Mouse (Mus musculus): ENCODE results near the gene Lpgat1.

The Lpgat1 gene

DNA sequence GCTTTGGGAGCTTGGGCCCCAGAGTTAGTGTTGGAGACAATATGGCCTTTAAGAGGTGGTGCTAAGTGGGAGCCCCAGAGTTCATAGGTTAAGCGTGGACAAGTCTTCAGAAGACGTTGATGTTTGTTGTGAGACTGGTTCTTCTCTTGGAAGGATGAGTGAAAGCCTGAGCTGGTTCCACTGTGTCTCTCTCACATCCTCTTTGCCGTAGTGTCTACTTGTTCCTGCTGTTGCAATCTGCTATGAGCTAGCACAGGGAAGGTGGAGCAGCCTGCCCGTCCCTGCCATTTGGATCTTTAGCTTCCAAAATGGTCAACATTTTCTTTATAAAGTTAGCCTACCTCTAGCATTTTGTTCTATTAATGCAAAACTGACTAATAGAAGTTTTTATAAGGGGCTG lies 16.2 kb downstream of the Lpgat1 start:
- no peak for DNase-seq (ENCODE audit: low read depth, low spot score)

DNA sequence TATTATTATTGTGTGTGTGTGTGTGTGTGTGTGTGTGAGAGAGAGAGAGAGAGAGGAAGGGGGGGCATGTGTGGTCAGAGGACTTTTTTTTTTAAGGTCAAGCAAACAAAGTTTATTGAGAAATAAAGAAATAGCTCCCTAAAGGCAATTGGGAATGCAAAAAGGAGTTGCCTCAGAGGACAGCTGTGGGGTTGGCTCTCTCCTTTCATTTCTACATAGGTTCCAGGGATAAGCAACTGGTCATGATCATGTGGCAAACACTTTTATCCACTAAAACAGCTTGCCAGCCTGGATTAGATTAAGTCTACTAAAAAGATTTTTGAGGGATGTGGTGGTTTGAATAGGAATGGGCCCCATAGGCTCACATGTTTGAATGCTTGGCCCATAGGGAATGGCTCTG lies 18.8 kb downstream of the Lpgat1 start:
- DNase-seq (ENCODE audit: low read depth, low spot score) = no peak

- no peak for DNase-seq (ENCODE audit: low read depth, low spot score)
Observed at GRCm38 (mm10) chr1:191737871-191738270, 20.2 kb downstream of the Lpgat1 start.

DNA sequence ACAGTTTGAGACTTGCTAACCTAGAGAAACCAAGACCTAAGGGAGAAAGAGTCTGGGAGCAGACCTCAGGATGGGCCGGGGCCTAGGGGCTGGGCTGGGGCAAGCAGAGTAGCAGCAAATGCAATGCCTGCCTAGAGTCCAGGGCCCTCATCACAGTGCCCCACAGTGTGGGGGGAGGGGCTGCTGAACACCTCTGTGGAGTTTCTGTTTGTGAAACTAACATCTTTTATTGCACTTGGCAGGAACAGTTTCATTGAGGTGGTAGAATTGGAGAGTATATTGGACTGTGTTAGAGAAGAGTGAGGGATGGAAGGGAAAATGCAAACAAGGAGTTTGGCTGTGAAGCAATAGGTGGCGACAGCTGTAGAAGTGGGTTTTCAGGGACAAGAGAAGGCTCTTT lies 21.1 kb downstream of the Lpgat1 start:
- no peak for DNase-seq (ENCODE audit: low read depth, low spot score)

- no peak for DNase-seq (ENCODE audit: low read depth, low spot score)
Observed at GRCm38 (mm10) chr1:191740587-191741361, 23.1 kb downstream of the Lpgat1 start.

- DNase-seq (ENCODE audit: low read depth, low spot score) = no peak
Observed at GRCm38 (mm10) chr1:191741635-191742034, 24.0 kb downstream of the Lpgat1 start.

- DNase-seq (ENCODE audit: low read depth, low spot score) = no peak
Observed at GRCm38 (mm10) chr1:191748431-191748830, 30.8 kb downstream of the Lpgat1 start.

GRCm38 (mm10) chr1:191756520-191757199 lies 39.0 kb downstream of the Lpgat1 start:
- DNase-seq (ENCODE audit: low read depth, low spot score) = no peak

GRCm38 (mm10) chr1:191774106-191774505 lies 56.5 kb downstream of the Lpgat1 start:
- DNase-seq (ENCODE audit: low read depth, low spot score) = peak; percentile 32

DNA sequence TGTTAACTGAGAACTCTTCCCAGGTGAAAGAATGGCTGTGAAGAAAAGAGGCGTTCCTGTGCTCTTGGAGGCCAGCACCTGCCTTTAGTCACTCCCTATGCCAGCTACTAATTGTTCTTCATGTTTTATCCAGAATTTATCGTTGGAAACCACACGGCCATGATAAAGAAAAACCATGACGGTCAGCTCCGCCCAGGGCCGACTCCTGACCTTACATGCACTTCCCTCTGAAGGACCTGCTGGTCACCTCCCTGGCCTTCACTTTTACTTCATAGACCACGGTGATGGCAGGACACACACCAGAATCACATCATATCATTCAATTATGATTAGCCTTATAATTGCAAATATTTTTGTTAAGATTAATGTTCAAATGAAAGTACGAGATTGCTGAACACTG lies 57.5 kb downstream of the Lpgat1 start:
- no peak for DNase-seq (ENCODE audit: low read depth, low spot score)

- no peak for DNase-seq (ENCODE audit: low read depth, low spot score)
Observed at GRCm38 (mm10) chr1:191777521-191777920, 59.9 kb downstream of the Lpgat1 start.

- no peak for DNase-seq (ENCODE audit: low read depth, low spot score)
Observed at GRCm38 (mm10) chr1:191780470-191780869, 62.8 kb downstream of the Lpgat1 start.

DNA sequence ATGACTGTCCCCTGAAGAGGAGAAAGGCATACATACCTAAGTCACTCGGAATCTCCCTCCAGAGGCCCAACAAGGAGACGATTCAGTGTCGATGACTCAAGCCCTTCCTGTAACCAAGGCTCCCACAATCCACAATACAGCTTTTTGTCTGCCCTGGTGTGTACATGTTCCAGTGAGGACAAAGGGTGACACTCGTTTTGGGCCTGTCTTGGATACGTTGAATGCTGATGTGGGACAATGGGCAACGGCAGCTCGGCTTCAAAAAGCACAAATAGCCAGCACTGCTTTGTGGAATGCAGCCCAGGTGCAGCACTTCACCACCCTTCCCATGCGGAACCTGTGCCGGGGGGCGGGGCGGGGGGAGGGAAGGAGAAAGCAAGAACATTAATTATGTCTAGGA lies 67.5 kb downstream of the Lpgat1 start:
- peak; percentile 45 for DNase-seq (ENCODE audit: low read depth, low spot score)

- DNase-seq (ENCODE audit: low read depth, low spot score) = no peak
Observed at GRCm38 (mm10) chr1:191786255-191786654, 68.6 kb downstream of the Lpgat1 start.

DNA sequence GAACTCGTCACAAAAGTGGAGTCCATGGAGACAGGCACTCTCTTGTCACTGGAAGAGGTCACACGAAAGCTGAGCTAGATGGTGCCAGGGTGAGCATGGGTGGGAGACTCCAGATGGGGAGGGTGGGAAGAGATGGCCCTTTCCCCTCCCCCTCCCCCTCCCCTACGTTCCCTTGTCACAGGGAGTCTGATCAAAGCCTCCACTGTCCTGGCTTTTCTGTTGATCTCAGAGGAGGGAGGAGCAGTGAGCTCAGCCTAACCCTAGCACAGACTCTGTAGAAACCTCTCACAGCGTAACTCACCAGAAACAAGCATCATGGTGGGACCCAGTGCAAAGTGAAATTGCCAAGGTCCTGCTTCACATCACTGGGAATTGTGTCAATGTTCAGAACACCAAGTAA lies 69.7 kb downstream of the Lpgat1 start:
- DNase-seq (ENCODE audit: low read depth, low spot score) = no peak

- peak; percentile 44 for DNase-seq (ENCODE audit: low read depth, low spot score)
Observed at GRCm38 (mm10) chr1:191792991-191793390, 75.4 kb downstream of the Lpgat1 start.

DNA sequence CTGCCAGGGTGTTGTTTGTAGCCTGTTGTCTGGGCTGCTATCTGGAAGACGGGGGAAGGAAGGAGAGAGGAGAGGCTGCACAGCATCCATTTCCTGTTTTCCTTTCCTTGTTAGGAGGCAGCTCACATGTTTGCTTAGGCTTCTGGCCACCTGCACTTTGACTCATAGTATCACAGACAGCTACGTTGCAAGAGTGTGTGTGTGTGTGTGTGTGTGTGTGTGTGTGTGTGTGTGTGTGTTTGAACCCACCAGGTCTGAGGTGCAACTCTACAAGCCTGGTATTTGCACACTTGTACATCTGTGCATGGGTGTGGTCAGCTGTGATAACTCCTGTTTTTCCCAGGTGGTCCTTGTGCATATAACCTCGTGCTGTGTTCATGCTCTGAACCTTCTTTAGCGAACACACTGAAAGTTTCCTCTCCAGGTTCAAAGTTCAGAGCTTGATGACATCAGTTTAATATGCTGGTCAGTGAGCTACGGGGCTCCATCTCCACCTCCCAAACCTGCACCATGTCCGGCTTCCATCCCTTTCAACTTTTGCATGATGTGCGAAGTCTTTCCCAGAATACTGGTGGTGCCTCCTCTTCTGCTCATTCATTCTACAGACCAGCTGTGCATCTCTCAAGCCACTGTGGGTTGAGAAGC lies 76.4 kb downstream of the Lpgat1 start:
- DNase-seq (ENCODE audit: low read depth, low spot score) = peak; percentile 44

GRCm38 (mm10) chr1:191796238-191796896 lies 78.7 kb downstream of the Lpgat1 start:
- peak; percentile 55 for DNase-seq (ENCODE audit: low read depth, low spot score)

DNA sequence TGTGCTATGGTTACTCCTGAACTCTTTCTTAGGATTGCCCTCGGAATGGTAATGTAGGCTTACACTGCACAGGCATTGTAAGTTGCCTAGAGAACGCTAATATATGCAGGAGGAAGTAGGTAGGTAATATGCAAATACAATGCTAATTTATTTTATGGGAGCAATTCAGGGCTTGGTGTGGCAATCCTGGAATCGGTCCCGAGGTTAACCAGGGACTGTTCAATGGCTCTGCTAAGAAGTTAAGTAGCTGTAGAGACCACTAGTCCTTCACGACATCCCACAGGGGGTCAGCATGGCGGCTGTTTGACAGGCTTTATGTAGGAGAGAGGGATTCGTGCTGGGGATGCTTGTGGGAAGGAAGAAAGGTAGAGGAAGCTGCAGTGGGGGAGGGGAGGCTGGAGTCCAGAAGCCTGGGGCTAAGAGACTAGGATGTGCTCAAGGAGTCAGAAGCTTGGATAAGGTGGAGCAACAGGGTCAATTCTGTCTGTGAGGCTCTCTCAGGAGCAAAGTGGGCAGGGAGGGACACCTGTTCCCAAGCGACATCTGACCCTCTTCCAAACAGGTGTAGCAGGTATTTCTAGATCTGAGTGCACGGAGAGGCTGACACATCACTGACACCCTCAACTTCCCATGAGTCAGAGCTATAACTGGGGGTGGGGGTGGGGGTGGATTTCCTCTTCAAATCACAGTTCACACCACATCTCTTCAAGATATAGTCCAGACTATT lies 84.6 kb downstream of the Lpgat1 start:
- DNase-seq (ENCODE audit: low read depth, low spot score) = no peak

GRCm38 (mm10) chr1:191802820-191803655 lies 85.4 kb downstream of the Lpgat1 start:
- DNase-seq (ENCODE audit: low read depth, low spot score) = peak; percentile 81

DNA sequence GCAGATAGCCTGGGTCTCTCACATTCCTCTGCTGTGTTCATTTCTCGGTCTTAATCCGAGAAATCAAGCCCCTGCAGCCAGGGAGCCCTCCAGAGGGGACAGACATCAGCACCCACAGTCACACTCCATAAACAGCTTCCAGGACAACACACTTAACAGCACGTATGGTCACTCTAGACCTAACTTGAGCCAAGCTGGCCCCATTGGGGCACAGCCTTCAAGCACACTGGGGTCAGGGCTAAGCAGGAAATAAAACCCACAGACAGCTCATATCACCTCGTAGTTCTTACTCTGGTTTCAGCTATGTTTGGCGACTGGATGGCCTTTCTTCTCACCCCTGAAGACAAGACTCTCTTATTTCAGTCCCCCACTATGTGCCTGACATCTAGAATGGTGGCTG lies 87.1 kb downstream of the Lpgat1 start:
- no peak for DNase-seq (ENCODE audit: low read depth, low spot score)
